Mouse (Mus musculus) kidney, postnatal 0 days (tissue): ENCODE data around the gene Camk2n2. TPM values are rescaled to one million over a fixed set of nuclear protein-coding genes. Genes with fewer than 3 reads are reported as not detected.
A peak's percentile ranks its signal among the peaks of the same experiment; 100 is the strongest.

Experiments used
- ATAC-seq: fragments of 200-750 bp; cut with Nextera tagmentation; replicated peaks from 2 replicates; pipeline ENCODE4 v1.8.0; 2017; ENCODE audit warnings: low read depth, moderate number of reproducible peaks, moderate TSS enrichment, moderate library complexity; ENCODE audit not compliant: low FRiP score
- DNase-seq: peaks from one replicate; pipeline ENCODE4 v3.0.0-alpha.2; 2016; ENCODE audit warnings: low spot score
- H3K27ac ChIP-seq: fragments of 300-500 bp; sonication (generic); 2 replicates; pipeline ENCODE4 v1.5.1; 2014; ENCODE audit warnings: mild to moderate bottlenecking
- H3K27me3 ChIP-seq: fragments of 300-500 bp; sonication (generic); 2 replicates; pipeline ENCODE4 v1.6.1; 2014; ENCODE audit warnings: low read length, mixed read lengths; ENCODE audit not compliant: insufficient read depth
- H3K36me3 ChIP-seq: fragments of 300-500 bp; sonication (generic); 2 replicates; pipeline ENCODE4 v1.6.1; 2014; ENCODE audit warnings: low read length, mixed read lengths; ENCODE audit not compliant: insufficient read depth
- H3K4me1 ChIP-seq: fragments of 300-500 bp; sonication (generic); replicated peaks from 2 replicates; pipeline ENCODE4 v1.6.1; 2014; ENCODE audit warnings: antibody characterized with exemption, low read length, mixed read lengths; ENCODE audit not compliant: insufficient read depth
- H3K4me2 ChIP-seq: fragments of 300-500 bp; sonication (generic); 2 replicates; pipeline ENCODE4 v1.6.1; 2014; ENCODE audit warnings: mild to moderate bottlenecking, low read length, moderate library complexity, mixed read lengths
- H3K4me3 ChIP-seq: fragments of 300-500 bp; sonication (generic); replicated peaks from 2 replicates; pipeline ENCODE4 v1.5.1; 2014; ENCODE audit warnings: low read depth, low read length
- H3K9ac ChIP-seq: fragments of 300-500 bp; sonication (generic); 2 replicates; pipeline ENCODE4 v1.6.1; 2014; ENCODE audit warnings: low read depth, low read length
- H3K9me3 ChIP-seq: fragments of 300-500 bp; sonication (generic); replicated peaks from 2 replicates; pipeline ENCODE4 v1.6.1; 2016; ENCODE audit warnings: low read length, inconsistent platforms, mixed read lengths
- CTCF ChIP-seq: IDR thresholded peaks from 2 replicates; pipeline ENCODE4 v1.5.1; 2016; ENCODE audit warnings: antibody characterized with exemption, low read depth, mild to moderate bottlenecking, moderate library complexity
- WGBS: fragments of 180-500 bp; shearing (Covaris S2); extraction: QIAGEN DNeasy Blood & Tissue Kit; methylation state at CpG from one replicate; pipeline ENCODE4 v1.1.7; 2014; 5-methylcytosine and 5-hydroxymethylcytosine counted together
- polyA plus RNA-seq: library from polyadenylated mRNA; unstranded; fragments of >200 nt; fragmentation: Nextera tagmentation; extraction: Ambion mirVana; gene quantifications from 2 replicates; pipeline ENCODE4 v1.2.1, GENCODE M21; 2015

Gene Camk2n2
- polyA plus RNA-seq, 1 experiment from 2014 or later = 0.72 TPM

DNA sequence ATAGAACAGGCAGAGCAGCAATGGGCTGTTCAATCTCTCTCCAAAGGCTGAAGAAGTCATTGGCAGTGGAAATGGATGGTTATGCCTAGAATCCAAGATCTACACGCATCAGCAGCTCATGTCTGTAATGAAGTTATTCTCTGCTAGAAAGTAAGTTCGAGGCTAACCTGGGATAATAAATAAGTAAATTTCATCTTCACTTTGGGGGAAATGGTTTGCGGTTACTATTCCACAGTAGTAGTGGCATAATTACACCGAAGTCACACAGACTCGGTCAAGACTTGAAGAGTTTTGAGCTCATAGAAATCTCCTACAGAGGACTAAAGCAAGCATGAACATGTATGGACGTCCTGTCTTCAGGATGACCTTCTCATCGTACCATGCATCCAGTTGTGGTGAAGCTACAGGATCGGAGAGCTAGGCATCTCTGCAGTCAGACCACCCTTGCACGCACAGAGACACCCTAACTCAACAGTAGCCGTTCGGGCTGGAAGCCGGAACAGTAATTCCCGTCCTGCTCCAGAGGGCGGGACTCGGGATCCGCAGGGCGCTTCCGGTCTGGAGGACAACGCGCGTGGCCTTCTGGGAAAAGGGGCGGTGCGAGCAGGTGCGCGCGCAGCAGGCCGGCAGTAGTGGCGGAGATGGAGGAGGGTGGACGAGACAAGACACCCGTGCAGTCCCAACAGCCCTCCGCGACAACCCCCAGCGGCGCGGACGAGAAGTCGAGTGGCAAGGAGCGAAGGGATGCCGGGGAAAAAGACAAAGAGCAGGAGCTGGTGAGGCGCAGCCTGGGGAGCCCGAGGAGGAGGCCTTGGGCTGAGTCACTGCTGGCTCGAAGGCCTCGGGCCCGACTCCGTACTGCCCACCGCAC lies 30.2 kb upstream of the Camk2n2 start, which contains the start of gene Psmd2:
TSS of gene Psmd2 (plus strand) at position 577 of the 871 bp plus-strand sequence.
- Histone ChIP-seq H3K4me2 (peak within 1 kb of the TSS; percentile 64), H3K27ac (peak within 1 kb of the TSS; percentile 75; the same call in 1 of the 2 replicates), H3K9ac (peak within 1 kb of the TSS; percentile 87), H3K27me3 (no peaks in the 10 kb centered on the region), H3K4me3 (peak within 1 kb of the TSS; percentile 84), H3K36me3 (peaks cover 18% of the 10 kb centered on the region), H3K9me3 (no peaks in the 10 kb centered on the region), H3K4me1 (no peaks in the 10 kb centered on the region)
- DNase-seq (peak; percentile 97), ATAC-seq (peak; percentile 94)
- WGBS = 2% methylated on average over 46 of the region's 46 CpGs
- 0 out of 2 replicates have a peak, but pooled peaks have one; percentile 25 for TF ChIP-seq CTCF

DNA sequence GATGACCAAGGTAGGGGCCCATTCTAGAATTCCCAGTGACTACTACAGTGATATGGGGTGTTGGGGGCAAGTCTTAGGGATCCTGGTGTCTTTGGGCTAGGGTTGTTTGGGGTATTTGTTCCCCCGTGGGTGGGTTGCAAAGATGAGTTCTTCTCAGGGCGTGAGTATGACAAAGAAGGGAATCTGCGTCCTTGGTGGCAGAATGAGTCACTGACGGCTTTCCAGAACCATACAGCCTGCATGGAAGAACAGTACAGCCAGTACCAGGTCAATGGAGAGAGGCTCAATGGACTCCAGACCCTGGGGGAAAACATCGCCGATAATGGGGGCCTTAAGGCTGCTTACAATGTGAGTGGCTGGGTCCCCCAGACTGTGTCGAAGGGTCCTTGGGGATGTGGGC lies 22.8 kb upstream of the Camk2n2 start:
- no peak for TF ChIP-seq CTCF
- H3K4me3 ChIP-seq = no peak overlapping the region

DNA sequence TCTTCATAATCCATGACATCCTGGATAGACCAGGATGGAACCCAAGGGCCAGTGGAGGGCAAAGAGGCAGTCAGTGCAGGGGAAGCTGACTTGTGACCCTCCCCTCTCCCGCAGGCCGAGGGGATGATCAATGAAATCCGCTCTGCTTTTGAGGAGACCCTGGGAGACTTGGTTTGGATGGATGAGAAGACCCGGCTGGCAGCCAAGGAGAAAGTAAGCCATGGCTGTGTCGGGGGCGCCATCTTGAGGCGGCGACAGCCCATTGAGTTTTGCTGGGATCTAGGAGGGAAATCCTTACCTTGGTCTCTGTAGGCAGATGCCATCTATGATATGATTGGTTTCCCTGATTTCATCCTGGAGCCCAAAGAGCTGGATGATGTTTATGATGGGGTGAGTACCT lies 21.1 kb upstream of the Camk2n2 start:
- Histone ChIP-seq H3K9me3 (no peaks in the 10 kb centered on the region), H3K36me3 (no peaks in the 10 kb centered on the region), H3K27ac (no peak overlapping the region), H3K4me1 (no peaks in the 10 kb centered on the region), H3K4me3 (no peak overlapping the region), H3K9ac (no peak overlapping the region), H3K4me2 (no peak overlapping the region), H3K27me3 (no peaks in the 10 kb centered on the region)
- under 1% methylated on average over 8 of the region's 8 CpGs for WGBS
- DNase-seq (peak; percentile 83), ATAC-seq (no peak)
- peak; percentile 82 for TF ChIP-seq CTCF

More for the DNA sequence above, 22.8 kb upstream of the Camk2n2 start:
- Histone ChIP-seq H3K9me3 (no peaks in the 10 kb centered on the region), H3K9ac (no peak overlapping the region), H3K36me3 (no peaks in the 10 kb centered on the region), H3K27me3 (no peaks in the 10 kb centered on the region), H3K4me1 (no peaks in the 10 kb centered on the region), H3K4me2 (no peak overlapping the region), H3K27ac (no peak overlapping the region)
- 87% methylated on average over 7 of the region's 7 CpGs for WGBS
- DNase-seq (no peak), ATAC-seq (no peak)

DNA sequence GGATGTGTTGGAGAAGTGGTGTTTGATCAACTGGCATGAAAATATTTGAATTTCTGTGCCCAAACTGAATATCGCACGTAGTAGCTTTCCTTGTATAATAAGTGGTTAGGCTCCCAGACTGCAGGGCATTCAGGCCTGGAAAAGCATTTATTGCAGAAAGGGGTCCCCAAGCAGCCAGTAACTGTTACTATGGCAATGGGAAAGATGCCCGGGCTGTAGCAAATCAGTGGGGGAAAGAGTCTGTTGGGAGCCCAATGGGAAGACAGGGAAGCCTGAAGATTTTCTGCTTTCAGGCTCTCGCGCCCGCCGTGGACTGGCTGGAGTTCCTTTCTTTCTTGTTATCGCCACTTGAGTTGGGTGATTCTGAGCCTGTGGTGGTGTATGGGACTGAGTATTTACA lies 17.3 kb upstream of the Camk2n2 start:
- H3K4me2 ChIP-seq = no peak overlapping the region
- TF ChIP-seq CTCF = no peak
- no peaks in the 10 kb centered on the region for H3K4me1 ChIP-seq
- H3K36me3 ChIP-seq = no peaks in the 10 kb centered on the region
- WGBS = 84% methylated on average over 8 of the region's 8 CpGs
- no peak for ATAC-seq
- no peak overlapping the region for H3K9ac ChIP-seq
- H3K4me3 ChIP-seq = no peak overlapping the region
- DNase-seq = no peak
- no peaks in the 10 kb centered on the region for H3K9me3 ChIP-seq
- H3K27me3 ChIP-seq = no peaks in the 10 kb centered on the region
- H3K27ac ChIP-seq = no peak overlapping the region

DNA sequence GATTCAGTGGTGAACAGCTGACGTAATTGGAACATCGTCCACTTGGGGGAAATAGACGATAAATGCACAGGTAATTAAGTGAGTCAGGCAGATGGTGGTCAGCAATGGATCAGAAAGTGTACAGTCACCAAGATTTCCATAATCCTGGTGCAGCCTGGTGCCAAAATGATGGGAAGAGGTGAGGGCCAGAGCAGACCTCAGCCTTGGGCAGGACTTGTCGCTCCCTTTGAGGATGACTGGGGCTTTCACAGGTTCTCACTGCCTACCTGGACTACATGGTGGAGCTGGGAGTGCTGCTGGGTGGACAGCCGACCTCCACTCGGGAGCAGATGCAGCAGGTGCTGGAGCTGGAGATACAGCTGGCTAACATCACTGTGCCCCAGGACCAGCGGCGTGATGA lies 16.3 kb upstream of the Camk2n2 start:
- no peak overlapping the region for H3K27ac ChIP-seq
- no peak for DNase-seq

DNA sequence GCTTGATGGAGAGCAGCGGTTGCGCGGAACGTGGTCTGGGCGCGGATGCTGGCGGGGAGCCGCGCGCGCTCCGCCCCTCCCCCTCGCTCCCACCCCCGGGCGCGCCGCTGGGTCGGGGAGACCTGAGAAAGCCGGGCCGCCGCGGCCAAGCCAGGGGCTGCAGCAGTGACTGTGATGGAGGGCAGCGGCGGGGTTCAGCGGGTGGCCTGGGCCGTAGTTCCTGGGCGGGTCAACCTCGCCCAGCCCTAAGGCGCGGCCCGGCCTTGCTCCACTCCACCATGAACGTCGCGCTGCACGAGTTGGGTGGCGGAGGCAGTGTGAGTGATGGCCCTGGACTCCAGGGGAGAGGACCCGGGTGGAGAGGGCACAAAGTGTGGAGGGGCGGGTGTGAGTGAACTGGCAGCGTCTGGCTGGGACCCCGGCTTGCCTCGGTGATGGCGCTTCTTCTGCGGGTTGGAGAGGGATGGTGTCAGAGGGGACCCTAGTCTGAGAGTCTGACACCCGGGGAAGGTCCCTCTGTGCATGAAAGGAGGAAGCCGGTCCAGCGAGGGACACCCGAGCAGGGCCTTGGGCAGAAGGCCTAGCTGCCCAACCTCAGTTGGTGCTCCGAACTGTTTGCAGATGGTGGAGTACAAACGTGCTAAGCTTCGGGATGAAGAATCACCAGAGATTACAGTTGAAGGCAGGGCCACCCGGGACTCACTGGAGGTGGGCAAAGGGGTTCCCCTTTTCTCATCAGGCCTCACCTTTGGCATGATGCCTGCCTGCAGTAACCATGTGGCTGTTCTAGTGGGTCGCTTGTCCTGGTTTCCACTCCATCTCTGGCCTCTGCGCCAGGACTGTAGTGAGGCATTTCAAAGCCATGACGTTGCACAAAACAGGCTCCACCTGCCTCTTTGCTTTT lies 8.9 kb upstream of the Camk2n2 start, which contains the start of gene Ece2:
TSS of gene Ece2 (plus strand) at position 98 of the 904 bp plus-strand sequence.
- 10% methylated on average over 51 of the region's 54 CpGs for WGBS
- DNase-seq = peak; percentile 26

More for the DNA sequence above, 16.3 kb upstream of the Camk2n2 start:
- Histone ChIP-seq H3K4me1 (no peaks in the 10 kb centered on the region), H3K4me3 (no peak overlapping the region), H3K36me3 (no peaks in the 10 kb centered on the region), H3K4me2 (no peak overlapping the region), H3K27me3 (no peaks in the 10 kb centered on the region), H3K9me3 (no peaks in the 10 kb centered on the region), H3K9ac (no peak overlapping the region)
- no peak for TF ChIP-seq CTCF
- WGBS = 72% methylated on average over 8 of the region's 8 CpGs
- ATAC-seq = no peak

More for the DNA sequence above, 8.9 kb upstream of the Camk2n2 start, which contains the start of gene Ece2:
- no peak within 1 kb of the TSS for H3K27ac ChIP-seq
- peak within 1 kb of the TSS; percentile 94 for H3K4me2 ChIP-seq
- H3K27me3 ChIP-seq = peaks cover 7% of the 10 kb centered on the region; the same call in 1 of the 2 replicates
- no peak for ATAC-seq
- TF ChIP-seq CTCF = no peak
- H3K4me3 ChIP-seq = peak within 1 kb of the TSS; percentile 48
- no peaks in the 10 kb centered on the region for H3K4me1 ChIP-seq
- no peaks in the 10 kb centered on the region for H3K9me3 ChIP-seq
- H3K9ac ChIP-seq = peak within 1 kb of the TSS; percentile 52; the same call in 1 of the 2 replicates
- no peaks in the 10 kb centered on the region for H3K36me3 ChIP-seq
